Mouse (Mus musculus): ENCODE results near the gene Ticam1. TPM values are rescaled to one million over a fixed set of nuclear protein-coding genes. Genes with fewer than 3 reads are reported as not detected.

The Ticam1 gene
- total RNA-seq (2017) = 2.6 to 11.4 TPM (median 3.9 TPM) in 3 replicates

GRCm38 (mm10) chr17:56276643-56277566, at the start of gene Ticam1:
Gene Ticam1, minus strand, starts transcription at chr17:56276786.
- ATAC-seq (replicated peaks; ENCODE audit: insufficient number of reproducible peaks, low FRiP score, low TSS enrichment, poor library complexity, severe bottlenecking) = peak; percentile 89

GRCm38 (mm10) chr17:56325450-56326152, 49.0 kb upstream of the Ticam1 start, which contains the start of gene Kdm4b:
Gene Kdm4b, plus strand, starts transcription at chr17:56326062.
- ATAC-seq (replicated peaks; ENCODE audit: insufficient number of reproducible peaks, low FRiP score, low TSS enrichment, poor library complexity, severe bottlenecking) = peak; percentile 97

GRCm38 (mm10) chr17:56324419-56324818, 47.8 kb upstream of the Ticam1 start:
- no peak for ATAC-seq (replicated peaks; ENCODE audit: insufficient number of reproducible peaks, low FRiP score, low TSS enrichment, poor library complexity, severe bottlenecking)

GRCm38 (mm10) chr17:56309191-56309945, 32.8 kb upstream of the Ticam1 start:
- no peak for ATAC-seq (replicated peaks; ENCODE audit: insufficient number of reproducible peaks, low FRiP score, low TSS enrichment, poor library complexity, severe bottlenecking)

GRCm38 (mm10) chr17:56308088-56308487, 31.5 kb upstream of the Ticam1 start:
- ATAC-seq (replicated peaks; ENCODE audit: insufficient number of reproducible peaks, low FRiP score, low TSS enrichment, poor library complexity, severe bottlenecking) = no peak

- no peak for ATAC-seq (replicated peaks; ENCODE audit: insufficient number of reproducible peaks, low FRiP score, low TSS enrichment, poor library complexity, severe bottlenecking)
Measured at GRCm38 (mm10) chr17:56305826-56306225, 29.2 kb upstream of the Ticam1 start.

- ATAC-seq (replicated peaks; ENCODE audit: insufficient number of reproducible peaks, low FRiP score, low TSS enrichment, poor library complexity, severe bottlenecking) = no peak
Measured at GRCm38 (mm10) chr17:56305156-56305555, 28.6 kb upstream of the Ticam1 start.

- ATAC-seq (replicated peaks; ENCODE audit: insufficient number of reproducible peaks, low FRiP score, low TSS enrichment, poor library complexity, severe bottlenecking) = no peak
Measured at GRCm38 (mm10) chr17:56304718-56305117, 28.1 kb upstream of the Ticam1 start.

- ATAC-seq (replicated peaks; ENCODE audit: insufficient number of reproducible peaks, low FRiP score, low TSS enrichment, poor library complexity, severe bottlenecking) = peak; percentile 94
Measured at GRCm38 (mm10) chr17:56303847-56304586, 27.4 kb upstream of the Ticam1 start.

GRCm38 (mm10) chr17:56303160-56303846, 26.7 kb upstream of the Ticam1 start, which contains the start of gene Uhrf1:
Gene Uhrf1, plus strand, starts transcription at chr17:56303321.
- 0 out of 2 replicates have a peak, but pooled peaks have one; percentile 27 for ATAC-seq (replicated peaks; ENCODE audit: insufficient number of reproducible peaks, low FRiP score, low TSS enrichment, poor library complexity, severe bottlenecking)

- no peak for ATAC-seq (replicated peaks; ENCODE audit: insufficient number of reproducible peaks, low FRiP score, low TSS enrichment, poor library complexity, severe bottlenecking)
Measured at GRCm38 (mm10) chr17:56302363-56302996, 25.9 kb upstream of the Ticam1 start.

- ATAC-seq (replicated peaks; ENCODE audit: insufficient number of reproducible peaks, low FRiP score, low TSS enrichment, poor library complexity, severe bottlenecking) = no peak
Measured at GRCm38 (mm10) chr17:56300186-56300585, 23.6 kb upstream of the Ticam1 start, which contains the start of gene Arrdc5. Gene Arrdc5, minus strand, starts transcription at chr17:56300286.

GRCm38 (mm10) chr17:56298238-56298637, 21.7 kb upstream of the Ticam1 start:
- no peak for ATAC-seq (replicated peaks; ENCODE audit: insufficient number of reproducible peaks, low FRiP score, low TSS enrichment, poor library complexity, severe bottlenecking)

GRCm38 (mm10) chr17:56296201-56296600, 19.6 kb upstream of the Ticam1 start:
- no peak for ATAC-seq (replicated peaks; ENCODE audit: insufficient number of reproducible peaks, low FRiP score, low TSS enrichment, poor library complexity, severe bottlenecking)

- ATAC-seq (replicated peaks; ENCODE audit: insufficient number of reproducible peaks, low FRiP score, low TSS enrichment, poor library complexity, severe bottlenecking) = no peak
Measured at GRCm38 (mm10) chr17:56294241-56294640, 17.7 kb upstream of the Ticam1 start.

- no peak for ATAC-seq (replicated peaks; ENCODE audit: insufficient number of reproducible peaks, low FRiP score, low TSS enrichment, poor library complexity, severe bottlenecking)
Measured at GRCm38 (mm10) chr17:56293291-56293690, 16.7 kb upstream of the Ticam1 start.

GRCm38 (mm10) chr17:56292531-56293222, 16.1 kb upstream of the Ticam1 start, which contains the start of gene Plin3:
Gene Plin3, minus strand, starts transcription at chr17:56292873.
- ATAC-seq (replicated peaks; ENCODE audit: insufficient number of reproducible peaks, low FRiP score, low TSS enrichment, poor library complexity, severe bottlenecking) = no peak

All from monocyte, adult 5-6 weeks (primary cell).